Mouse (Mus musculus) kidney, adult 2 months (tissue): ENCODE data around the gene Spen. TPM values are rescaled to one million over a fixed set of nuclear protein-coding genes. Genes with fewer than 3 reads are reported as not detected.

ENCODE experiments used
- DNase-seq: peaks from one replicate; pipeline ENCODE4 v3.0.0; 2021
- H3K27ac ChIP-seq: fragments of 200-500 bp; 2 replicates; pipeline ENCODE4 v1.5.1; 2012; ENCODE audit warnings: low read depth, low read length, control low read depth, inconsistent platforms; ENCODE audit not compliant: insufficient read depth
- H3K27me3 ChIP-seq: fragments of 200-500 bp; replicated peaks from 2 replicates; pipeline ENCODE4 v1.6.1; 2012; ENCODE audit warnings: mild to moderate bottlenecking, moderate library complexity, low read length, inconsistent platforms; ENCODE audit not compliant: control insufficient read depth, insufficient read depth
- H3K36me3 ChIP-seq: fragments of 200-500 bp; 2 replicates; pipeline ENCODE4 v1.6.1; 2012; ENCODE audit warnings: mild to moderate bottlenecking, moderate library complexity, low read length, inconsistent platforms; ENCODE audit not compliant: control insufficient read depth, insufficient read depth
- H3K4me1 ChIP-seq: fragments of 200-500 bp; 2 replicates; pipeline ENCODE4 v1.6.1; 2011; ENCODE audit warnings: low read length; ENCODE audit not compliant: control insufficient read depth, insufficient read depth
- H3K4me3 ChIP-seq: fragments of 200-500 bp; 2 replicates; pipeline ENCODE4 v1.5.1; 2011; ENCODE audit warnings: mild to moderate bottlenecking, low read depth, low read length, control low read depth; ENCODE audit not compliant: insufficient read depth
- CTCF ChIP-seq: fragments of 200-500 bp; conservative IDR thresholded peaks from 2 replicates; pipeline ENCODE4 v1.5.1; 2011; ENCODE audit warnings: low read depth, mild to moderate bottlenecking, control low read depth, low read length, moderate library complexity, mixed read lengths; ENCODE audit not compliant: insufficient read depth, insufficient read length
- POLR2A ChIP-seq: fragments of 200-500 bp; IDR thresholded peaks from one replicate; pipeline ENCODE4 v1.6.1; 2011; ENCODE audit warnings: low read depth, low read length, control low read depth
- WGBS: fragments of 180-500 bp; shearing (Covaris S2); methylation state at CpG from one replicate; pipeline ENCODE4 v1.1.7; 2018; 5-methylcytosine and 5-hydroxymethylcytosine counted together
- polyA plus RNA-seq: library from polyadenylated mRNA; depleted of rRNA; stranded (reverse); fragments of >200 nt; gene quantifications from 2 replicates; pipeline ENCODE4 v1.2.3, GENCODE M21; 2012

The Spen gene
- polyA plus RNA-seq, 1 experiment, result 19.6 TPM

DNA sequence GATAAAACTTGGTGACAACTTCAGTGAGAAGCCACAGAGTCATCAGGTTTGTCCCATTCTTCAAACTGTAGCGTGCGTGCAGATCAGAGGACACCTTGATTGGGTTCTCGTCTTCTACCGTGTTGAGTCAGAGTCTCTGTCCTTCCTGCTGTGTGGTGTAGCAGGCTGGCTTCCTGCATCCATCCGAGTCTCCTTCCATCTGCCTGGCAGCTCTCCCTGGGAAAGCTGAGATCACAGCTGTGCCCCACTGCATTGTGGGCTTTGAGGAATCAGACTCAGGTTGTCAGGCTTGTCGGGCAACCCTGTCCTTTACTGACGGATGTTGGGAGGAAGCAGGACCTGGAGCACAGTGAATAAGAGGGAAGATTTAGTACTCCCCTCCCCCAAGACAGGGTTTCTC lies 92.2 kb downstream of the Spen start:
- no peak overlapping the region for H3K27ac ChIP-seq
- H3K27me3 ChIP-seq, result no peaks in the 10 kb centered on the region
- no peak for DNase-seq
- H3K4me3 ChIP-seq, result no peak overlapping the region
- TF ChIP-seq CTCF (no peak), POLR2A (no peak)
- peaks cover 7% of the 10 kb centered on the region; the same call in 1 of the 2 replicates for H3K4me1 ChIP-seq
- WGBS, result 62% methylated on average over 7 of the region's 7 CpGs
- H3K36me3 ChIP-seq, result no peaks in the 10 kb centered on the region

DNA sequence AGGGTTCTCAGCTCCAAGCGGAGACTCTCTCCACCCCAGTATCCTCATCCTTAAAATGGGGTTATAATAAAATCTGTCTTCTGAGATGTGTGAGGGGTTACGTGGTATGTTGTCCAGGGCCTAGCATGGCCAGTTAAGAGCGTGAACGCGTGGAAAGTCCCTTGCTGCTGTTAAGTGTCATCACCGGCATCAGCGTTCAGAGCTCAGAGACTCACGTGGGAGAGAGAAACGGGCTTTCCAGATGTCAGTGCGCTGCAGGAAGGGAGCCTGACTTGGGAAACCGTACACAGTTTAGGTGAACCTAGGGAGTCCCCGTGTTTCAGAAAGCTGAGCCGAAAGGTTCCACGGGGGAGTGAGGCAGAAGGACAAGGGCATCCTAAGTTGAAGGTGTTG lies 93.1 kb downstream of the Spen start:
- DNase-seq, result no peak
- Histone ChIP-seq H3K4me1 (peaks cover 12% of the 10 kb centered on the region; the same call in 1 of the 2 replicates), H3K36me3 (no peaks in the 10 kb centered on the region), H3K4me3 (peak overlapping the region; percentile 88), H3K27me3 (no peaks in the 10 kb centered on the region), H3K27ac (no peak overlapping the region)
- TF ChIP-seq POLR2A (no peak), CTCF (no peak)
- 8% methylated on average over 14 of the region's 14 CpGs for WGBS

- Histone ChIP-seq H3K36me3 (no peaks in the 10 kb centered on the region), H3K4me3 (peak within 1 kb of the TSS; percentile 88), H3K27ac (peak within 1 kb of the TSS; percentile 69; the same call in 1 of the 2 replicates), H3K4me1 (peaks cover 12% of the 10 kb centered on the region; the same call in 1 of the 2 replicates), H3K27me3 (no peaks in the 10 kb centered on the region)
- peak; percentile 93 for DNase-seq
- under 1% methylated on average over 83 of the region's 102 CpGs for WGBS
- TF ChIP-seq POLR2A, result peak; percentile 58
- no peak for TF ChIP-seq CTCF
Measured at GRCm38 (mm10) chr4:141444451-141445327, 93.7 kb downstream of the Spen start, which contains the start of gene Zbtb17. Gene Zbtb17 (plus strand): TSS chr4:141444654.

DNA sequence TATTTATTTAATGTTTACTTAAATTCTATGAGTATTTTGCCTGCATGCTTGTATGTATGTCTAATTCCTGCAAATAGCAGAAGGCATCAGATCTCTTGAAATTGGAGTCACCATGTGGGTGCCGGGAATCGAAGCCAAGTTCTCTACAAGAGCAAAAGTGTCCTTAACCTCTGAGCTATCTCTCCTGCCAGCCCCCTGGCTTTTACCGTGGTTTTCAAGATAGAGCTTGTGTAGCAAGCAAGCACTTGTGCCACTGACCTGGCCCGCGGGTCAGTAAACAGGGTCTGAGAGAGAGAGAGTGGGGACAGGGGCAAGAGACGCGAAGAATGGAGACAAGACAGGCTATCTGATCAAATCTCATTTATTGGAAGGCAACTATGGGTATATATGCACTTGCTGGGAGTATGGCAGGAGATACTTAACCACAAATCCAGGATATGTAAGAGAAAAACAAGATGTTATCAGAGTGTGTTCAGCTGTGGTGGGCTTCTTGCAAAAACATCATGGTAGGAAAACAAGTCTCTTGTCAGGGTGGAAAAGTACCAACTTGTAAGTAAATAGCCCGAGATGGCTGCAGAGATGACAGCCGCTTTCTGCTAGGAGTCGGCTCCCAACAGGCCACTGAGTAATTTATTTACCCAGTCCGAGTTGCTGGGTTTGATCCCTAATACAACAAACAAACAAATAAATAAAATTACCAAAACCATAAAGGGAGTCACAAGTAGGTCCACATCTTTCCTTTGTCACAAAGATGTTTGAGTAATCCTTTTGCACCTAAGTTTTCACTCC lies 94.6 kb downstream of the Spen start:
- Histone ChIP-seq H3K27ac (peak overlapping the region; percentile 69; the same call in 1 of the 2 replicates), H3K4me1 (peaks cover 12% of the 10 kb centered on the region; the same call in 1 of the 2 replicates), H3K27me3 (no peaks in the 10 kb centered on the region), H3K36me3 (no peaks in the 10 kb centered on the region), H3K4me3 (peak overlapping the region; percentile 88)
- WGBS, result 33% methylated on average over 11 of the region's 11 CpGs
- TF ChIP-seq CTCF (no peak), POLR2A (no peak)
- no peak for DNase-seq

DNA sequence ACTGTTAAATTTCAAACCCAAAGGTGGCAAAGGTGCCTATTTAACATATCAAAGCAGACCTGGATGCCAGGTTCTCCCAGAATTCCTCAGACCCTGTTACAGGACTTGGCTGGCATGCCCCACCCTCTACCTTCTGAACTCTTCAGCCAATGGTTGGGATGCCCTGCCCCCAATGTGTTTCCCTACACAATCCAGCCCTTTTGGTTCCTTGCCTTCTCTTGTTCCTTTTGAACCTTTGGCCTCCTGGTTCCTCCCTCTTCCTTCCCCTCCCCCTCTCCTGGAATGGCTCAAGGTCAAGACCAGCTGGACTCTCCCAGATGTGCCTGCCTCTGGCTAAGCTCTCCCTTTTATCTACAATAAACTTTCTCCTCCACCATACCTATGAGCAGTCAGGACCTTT lies 97.5 kb downstream of the Spen start:
- H3K4me1 ChIP-seq, result peaks cover 12% of the 10 kb centered on the region; the same call in 1 of the 2 replicates
- TF ChIP-seq POLR2A, result no peak
- TF ChIP-seq CTCF, result no peak
- H3K36me3 ChIP-seq, result no peaks in the 10 kb centered on the region
- H3K4me3 ChIP-seq, result no peak overlapping the region
- H3K27ac ChIP-seq, result no peak overlapping the region
- peak; percentile 91 for DNase-seq
- no peaks in the 10 kb centered on the region for H3K27me3 ChIP-seq

DNA sequence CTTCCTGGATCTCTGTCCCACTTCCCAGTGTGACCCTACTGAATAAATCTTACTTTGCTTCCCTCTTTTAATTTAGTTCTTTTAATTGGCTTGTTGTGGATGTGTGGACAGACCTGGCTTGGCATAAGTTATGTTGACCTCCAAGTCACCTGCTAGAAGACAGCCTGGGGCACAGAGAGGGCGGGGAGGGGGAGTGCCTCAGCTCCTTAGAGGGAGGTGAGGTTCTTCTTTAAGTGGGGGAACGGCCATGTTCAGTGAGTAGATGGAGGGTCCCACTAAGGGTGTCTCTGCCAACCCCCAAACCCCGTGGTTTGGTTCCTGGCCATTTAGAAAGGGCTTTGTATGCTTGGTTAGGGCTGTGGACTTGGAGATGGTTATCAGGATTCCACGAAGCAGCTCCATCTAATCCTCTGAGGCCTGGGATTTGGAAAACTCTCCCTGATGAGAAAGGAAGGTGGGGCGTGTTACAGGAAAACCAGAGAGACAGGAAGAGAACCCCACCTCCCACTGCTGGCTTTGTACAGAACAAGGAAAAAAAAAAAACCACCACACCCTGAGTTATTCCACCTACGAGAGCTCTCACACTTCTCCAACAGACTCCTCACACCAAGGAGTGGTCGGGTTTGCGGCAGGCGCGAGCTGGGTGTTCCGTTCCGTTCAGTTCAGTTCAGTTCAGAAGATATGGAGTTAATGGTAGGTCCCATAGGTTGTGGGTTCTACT lies 99.2 kb downstream of the Spen start:
- Histone ChIP-seq H3K27me3 (no peaks in the 10 kb centered on the region), H3K4me1 (peaks cover 5% of the 10 kb centered on the region; the same call in 1 of the 2 replicates), H3K4me3 (no peak overlapping the region), H3K36me3 (no peaks in the 10 kb centered on the region), H3K27ac (peak overlapping the region; percentile 72)
- 63% methylated on average over 12 of the region's 12 CpGs for WGBS
- TF ChIP-seq POLR2A (no peak), CTCF (no peak)
- DNase-seq, result peak; percentile 68
